Mouse (Mus musculus) heart, embryonic 15.5 days (tissue): ENCODE data around the gene Ccdc78. TPM values are rescaled to one million over a fixed set of nuclear protein-coding genes. Genes with fewer than 3 reads are reported as not detected.

ENCODE experiments used
- ATAC-seq: fragments of 200-750 bp; cut with Nextera tagmentation; replicated peaks from 2 replicates; pipeline ENCODE4 v1.8.0; 2017; ENCODE audit warnings: low read depth, moderate TSS enrichment; ENCODE audit not compliant: insufficient number of reproducible peaks, insufficient read depth, low FRiP score
- H3K27ac ChIP-seq: fragments of 300-500 bp; sonication (generic); 2 replicates; pipeline ENCODE4 v1.5.1; 2015; ENCODE audit warnings: mild to moderate bottlenecking, inconsistent platforms
- H3K27me3 ChIP-seq: fragments of 300-500 bp; sonication (generic); 2 replicates; pipeline ENCODE4 v1.6.1; 2015; ENCODE audit warnings: inconsistent platforms
- H3K36me3 ChIP-seq: fragments of 300-500 bp; sonication (generic); 2 replicates; pipeline ENCODE4 v1.6.1; 2015; ENCODE audit warnings: mild to moderate bottlenecking, inconsistent platforms
- H3K4me1 ChIP-seq: fragments of 300-500 bp; sonication (generic); replicated peaks from 2 replicates; pipeline ENCODE4 v1.6.1; 2015; ENCODE audit warnings: inconsistent platforms
- H3K4me2 ChIP-seq: fragments of 300-500 bp; sonication (generic); 2 replicates; pipeline ENCODE4 v1.6.1; 2015; ENCODE audit warnings: inconsistent platforms, mild to moderate bottlenecking, moderate library complexity
- H3K4me3 ChIP-seq: fragments of 300-500 bp; sonication (generic); 2 replicates; pipeline ENCODE4 v1.5.1; 2015; ENCODE audit warnings: mild to moderate bottlenecking, inconsistent platforms
- H3K9ac ChIP-seq: fragments of 300-500 bp; sonication (generic); 2 replicates; pipeline ENCODE4 v1.6.1; 2015; ENCODE audit warnings: mild to moderate bottlenecking, inconsistent platforms
- H3K9me3 ChIP-seq: fragments of 300-500 bp; sonication (generic); replicated peaks from 2 replicates; pipeline ENCODE4 v1.6.1; 2016; ENCODE audit warnings: inconsistent platforms
- WGBS: fragments of 180-500 bp; shearing (Covaris S2); methylation state at CpG from one replicate; pipeline ENCODE4 v1.1.7; 2015; ENCODE audit warnings: mixed read lengths; 5-methylcytosine and 5-hydroxymethylcytosine counted together
- microRNA-seq: library from miRNA; unstranded; fragments of <30 nt; microRNA quantifications from one replicate; pipeline ENCODE4, GENCODE M21; 2016
- polyA plus RNA-seq: library from polyadenylated mRNA; unstranded; fragments of >200 nt; fragmentation: Nextera tagmentation; extraction: Ambion mirVana; gene quantifications from 2 replicates; pipeline ENCODE4 v1.2.1, GENCODE M21; 2015

Gene Ccdc78
- polyA plus RNA-seq, 1 experiment from 2014 or later = 0.13 TPM

GRCm38 (mm10) chr17:25835301-25835700 lies 48.9 kb downstream of the Ccdc78 start:
- Histone ChIP-seq H3K4me1 (peaks cover 70% of the 10 kb centered on the region), H3K9me3 (no peaks in the 10 kb centered on the region), H3K36me3 (peaks cover 34% of the 10 kb centered on the region), H3K4me3 (peak overlapping the region; percentile 82), H3K27ac (no peak overlapping the region), H3K4me2 (peak overlapping the region; percentile 91; the same call in 1 of the 2 replicates), H3K9ac (no peak overlapping the region), H3K27me3 (no peaks in the 10 kb centered on the region)
- 94% methylated on average over 7 of the region's 7 CpGs for WGBS
- no peak for ATAC-seq

- Histone ChIP-seq H3K9me3 (no peaks in the 10 kb centered on the region), H3K4me3 (peak overlapping the region; percentile 47; the same call in 1 of the 2 replicates), H3K4me1 (peaks cover 66% of the 10 kb centered on the region), H3K27me3 (no peaks in the 10 kb centered on the region), H3K36me3 (peaks cover 34% of the 10 kb centered on the region), H3K4me2 (peak overlapping the region; percentile 91), H3K9ac (peak overlapping the region; percentile 62; the same call in 1 of the 2 replicates), H3K27ac (no peak overlapping the region)
- WGBS = 92% methylated on average over 16 of the region's 16 CpGs
- no peak for ATAC-seq
Observed at GRCm38 (mm10) chr17:25835816-25836215, 49.4 kb downstream of the Ccdc78 start.

GRCm38 (mm10) chr17:25836397-25837075 lies 50.2 kb downstream of the Ccdc78 start:
- no peaks in the 10 kb centered on the region for H3K27me3 ChIP-seq
- peak overlapping the region; percentile 62 for H3K9ac ChIP-seq
- H3K27ac ChIP-seq = peak overlapping the region; percentile 69
- H3K9me3 ChIP-seq = no peaks in the 10 kb centered on the region
- H3K36me3 ChIP-seq = peaks cover 35% of the 10 kb centered on the region
- WGBS = 20% methylated on average over 23 of the region's 23 CpGs
- H3K4me3 ChIP-seq = peak overlapping the region; percentile 47
- no peak for ATAC-seq
- H3K4me2 ChIP-seq = peak overlapping the region; percentile 90
- H3K4me1 ChIP-seq = peaks cover 62% of the 10 kb centered on the region

- peak within 1 kb of the TSS; percentile 90 for H3K4me2 ChIP-seq
- peak; percentile 5; the same call in 1 of the 2 replicates for ATAC-seq
- no peaks in the 10 kb centered on the region for H3K9me3 ChIP-seq
- peak within 1 kb of the TSS; percentile 62 for H3K9ac ChIP-seq
- peak within 1 kb of the TSS; percentile 47 for H3K4me3 ChIP-seq
- peak within 1 kb of the TSS; percentile 69 for H3K27ac ChIP-seq
- H3K36me3 ChIP-seq = peaks cover 40% of the 10 kb centered on the region
- H3K4me1 ChIP-seq = peaks cover 57% of the 10 kb centered on the region
- 8% methylated on average over 29 of the region's 29 CpGs for WGBS
- no peaks in the 10 kb centered on the region for H3K27me3 ChIP-seq
Observed at GRCm38 (mm10) chr17:25837076-25837410, 50.7 kb downstream of the Ccdc78 start, which contains the start of gene Rhbdl1. Rhbdl1 (minus strand) TSS chr17:25837295.

GRCm38 (mm10) chr17:25837533-25837932 lies 51.2 kb downstream of the Ccdc78 start:
- H3K4me2 ChIP-seq = peak overlapping the region; percentile 90
- peaks cover 58% of the 10 kb centered on the region for H3K4me1 ChIP-seq
- no peaks in the 10 kb centered on the region for H3K9me3 ChIP-seq
- no peak for ATAC-seq
- peaks cover 45% of the 10 kb centered on the region for H3K36me3 ChIP-seq
- H3K27me3 ChIP-seq = no peaks in the 10 kb centered on the region
- H3K4me3 ChIP-seq = no peak overlapping the region
- WGBS = 35% methylated on average over 3 of the region's 3 CpGs
- peak overlapping the region; percentile 69 for H3K27ac ChIP-seq
- peak overlapping the region; percentile 62; the same call in 1 of the 2 replicates for H3K9ac ChIP-seq

GRCm38 (mm10) chr17:25838904-25839303 lies 52.5 kb downstream of the Ccdc78 start:
- Histone ChIP-seq H3K9ac (no peak overlapping the region), H3K27ac (no peak overlapping the region), H3K9me3 (no peaks in the 10 kb centered on the region), H3K36me3 (peaks cover 46% of the 10 kb centered on the region), H3K4me1 (peaks cover 66% of the 10 kb centered on the region), H3K27me3 (no peaks in the 10 kb centered on the region), H3K4me2 (no peak overlapping the region), H3K4me3 (no peak overlapping the region)
- 75% methylated on average over 4 of the region's 4 CpGs for WGBS
- no peak for ATAC-seq

GRCm38 (mm10) chr17:25839455-25840235 lies 53.3 kb downstream of the Ccdc78 start:
- Histone ChIP-seq H3K36me3 (peaks cover 46% of the 10 kb centered on the region), H3K9me3 (no peaks in the 10 kb centered on the region), H3K9ac (no peak overlapping the region), H3K27me3 (no peaks in the 10 kb centered on the region), H3K4me2 (no peak overlapping the region), H3K27ac (no peak overlapping the region), H3K4me3 (no peak overlapping the region), H3K4me1 (peaks cover 61% of the 10 kb centered on the region)
- WGBS = 86% methylated on average over 14 of the region's 14 CpGs
- ATAC-seq = no peak

Small RNA genes within 50 kb of the gene (microRNA-seq; reads per million reads assigned to microRNA genes)
- not detected for gene Gm25083
- 0.84 reads per million for gene Mir3082
- not detected for gene Mir6966

Other genes starting within 250 kb of the Ccdc78 start
- gene Sox8, start 215.9 kb upstream of the Ccdc78 start, polyA plus RNA-seq = 0.73 and 1.5 TPM in 2 replicates
- gene Lmf1, start 207.5 kb upstream of the Ccdc78 start, polyA plus RNA-seq = 33.0 and 34.7 TPM in 2 replicates
- gene Gng13, start 69.4 kb upstream of the Ccdc78 start, polyA plus RNA-seq = 1.0 and 2.0 TPM in 2 replicates
- 11.8 and 17.7 TPM in 2 replicates for gene Chtf18, start 59.2 kb upstream of the Ccdc78 start, polyA plus RNA-seq
- 10.7 and 15.3 TPM in 2 replicates for gene Rpusd1, start 58.9 kb upstream of the Ccdc78 start, polyA plus RNA-seq
- 0.13 TPM in 1 of 2 replicates, not detected in the other for gene Mslnl, start 50.5 kb upstream of the Ccdc78 start, polyA plus RNA-seq
- 38.7 and 42.7 TPM in 2 replicates for gene Msln, start 32.2 kb upstream of the Ccdc78 start, polyA plus RNA-seq
- gene Narfl, start 12.8 kb upstream of the Ccdc78 start, polyA plus RNA-seq = 31.5 and 32.4 TPM in 2 replicates
- gene Haghl, start 907 bp upstream of the Ccdc78 start, polyA plus RNA-seq = 44.7 and 57.1 TPM in 2 replicates
- gene Fam173a, start 6.3 kb downstream of the Ccdc78 start, polyA plus RNA-seq = 56.8 and 70.2 TPM in 2 replicates
- 0.50 TPM in 1 of 2 replicates, not detected in the other for gene AC134908.4, start 9.1 kb downstream of the Ccdc78 start, polyA plus RNA-seq
- 21.2 and 29.2 TPM in 2 replicates for gene Metrn, start 10.6 kb downstream of the Ccdc78 start, polyA plus RNA-seq
- gene Fbxl16, start 22.5 kb downstream of the Ccdc78 start, polyA plus RNA-seq = 0.78 and 1.2 TPM in 2 replicates
- 12.7 and 19.8 TPM in 2 replicates for gene Wdr24, start 37.0 kb downstream of the Ccdc78 start, polyA plus RNA-seq
- 30.9 and 36.6 TPM in 2 replicates for gene Jmjd8, start 42.3 kb downstream of the Ccdc78 start, polyA plus RNA-seq
- gene Stub1, start 46.8 kb downstream of the Ccdc78 start, polyA plus RNA-seq = 251 and 301 TPM in 2 replicates
- 1.4 and 1.7 TPM in 2 replicates for gene Rhbdl1, start 50.7 kb downstream of the Ccdc78 start, polyA plus RNA-seq
- gene Gm20683, start 55.2 kb downstream of the Ccdc78 start, polyA plus RNA-seq = 1.7 and 3.0 TPM in 2 replicates
- 24.2 and 26.1 TPM in 2 replicates for gene Rhot2, start 58.3 kb downstream of the Ccdc78 start, polyA plus RNA-seq
- gene Wdr90, start 74.9 kb downstream of the Ccdc78 start, polyA plus RNA-seq = 12.1 and 18.5 TPM in 2 replicates
- gene Mcrip2, start 82.2 kb downstream of the Ccdc78 start, polyA plus RNA-seq = 176 and 203 TPM in 2 replicates
- 29.3 and 35.1 TPM in 2 replicates for gene Mettl26, start 88.5 kb downstream of the Ccdc78 start, polyA plus RNA-seq
- 0.24 and 0.28 TPM in 2 replicates for gene Wfikkn1, start 94.3 kb downstream of the Ccdc78 start, polyA plus RNA-seq
- 12.1 and 18.0 TPM in 2 replicates for gene Rab40c, start 133.1 kb downstream of the Ccdc78 start, polyA plus RNA-seq
- 52.9 and 63.0 TPM in 2 replicates for gene Pigq, start 158.4 kb downstream of the Ccdc78 start, polyA plus RNA-seq
- gene Nhlrc4, start 158.4 kb downstream of the Ccdc78 start, polyA plus RNA-seq = 0.08 and 0.16 TPM in 2 replicates
- gene A930017K11Rik, start 166.0 kb downstream of the Ccdc78 start, polyA plus RNA-seq = 0.05 TPM in 1 of 2 replicates, not detected in the other
- gene Capn15, start 199.2 kb downstream of the Ccdc78 start, polyA plus RNA-seq = 9.3 and 13.5 TPM in 2 replicates